Mouse (Mus musculus): ENCODE results near the gene Gdi1.

- peak; percentile 20 for TF ChIP-seq EP300 (optimal IDR thresholded peaks at IDR 0.05)
- peak; percentile 63 for TF ChIP-seq CTCF (IDR thresholded peaks at IDR 0.05; ENCODE audit: low read depth)
These were observed 34.5 kb upstream of the Gdi1 start, which contains the start of gene Rpl10 for GRCm38 (mm10) chrX:74270062-74270901.

All from stomach, postnatal 0 days (tissue).